Mouse (Mus musculus) MEL (cell line): Measurements from ENCODE around the gene Ifi213.
"Not testable (repeated sequence)": the region's sequence is repeated elsewhere in the genome, so short reads cannot be mapped to it uniquely, and the experiment has no call there.

ENCODE experiments used
- BHLHE40 ChIP-seq: IDR thresholded peaks from 2 replicates; pipeline ENCODE4 v1.6.1; 2012; ENCODE audit warnings: low read depth, mild to moderate bottlenecking, inconsistent platforms, low read length, improper control_type of control experiment, borderline replicate concordance
- CTCF ChIP-seq, 3 experiments: IDR thresholded peaks in 2 of 3; conservative IDR thresholded peaks in 1 of 3; 2 replicates each; pipeline ENCODE4 v1.5.1; 2011 to 2012; ENCODE audit warnings: low read length in 3 of 3, low read depth in 2 of 3, mild to moderate bottlenecking in 2 of 3, improper control_type of control experiment in 1 of 3, inconsistent platforms in 1 of 3, mixed read lengths in 1 of 3, moderate library complexity in 1 of 3; ENCODE audit not compliant: control insufficient read depth in 1 of 3, insufficient read depth in 1 of 3, poor library complexity in 1 of 3, severe bottlenecking in 1 of 3
- E2F4 ChIP-seq: IDR thresholded peaks from 2 replicates; pipeline ENCODE4 v1.6.1; 2011; ENCODE audit warnings: low read depth, low read length, improper control_type of control experiment, borderline replicate concordance
- EP300 ChIP-seq, 2 experiments: IDR thresholded peaks; 2 replicates each; pipeline ENCODE4 v1.6.1; 2011; ENCODE audit warnings: improper control_type of control experiment in 2 of 2, low read length in 2 of 2, low read depth in 1 of 2, mild to moderate bottlenecking in 1 of 2
- HCFC1 ChIP-seq: IDR thresholded peaks from 2 replicates; pipeline ENCODE4 v1.6.1; 2012; ENCODE audit warnings: low read depth, mild to moderate bottlenecking, inconsistent platforms, low read length, improper control_type of control experiment, moderate library complexity
- MAX ChIP-seq: IDR thresholded peaks from 2 replicates; pipeline ENCODE4 v1.6.1; 2011; ENCODE audit warnings: low read length, improper control_type of control experiment
- MYB ChIP-seq: IDR thresholded peaks from 2 replicates; pipeline ENCODE4 v1.6.1; 2011; ENCODE audit warnings: mild to moderate bottlenecking, low read depth, low read length, improper control_type of control experiment
- POLR2A ChIP-seq, 2 experiments: IDR thresholded peaks; 2 replicates each; pipeline ENCODE4 v1.6.1; 2011 to 2012; ENCODE audit warnings: low read length in 2 of 2, mild to moderate bottlenecking in 2 of 2, control low read depth in 1 of 2, improper control_type of control experiment in 1 of 2, low read depth in 1 of 2, moderate library complexity in 1 of 2; ENCODE audit not compliant: control insufficient read depth in 1 of 2, insufficient read depth in 1 of 2, poor library complexity in 1 of 2
- POLR2AphosphoS2 ChIP-seq: IDR thresholded peaks from 2 replicates; pipeline ENCODE4 v1.6.1; 2011; ENCODE audit warnings: low read length, improper control_type of control experiment
- SIN3A ChIP-seq: IDR thresholded peaks from 2 replicates; pipeline ENCODE4 v1.6.1; 2012; ENCODE audit warnings: low read length, improper control_type of control experiment, inconsistent platforms
- ZC3H11A ChIP-seq: IDR thresholded peaks from 2 replicates; pipeline ENCODE4 v1.6.1; 2012; ENCODE audit warnings: low read depth, mild to moderate bottlenecking, inconsistent platforms, low read length, improper control_type of control experiment
- ZKSCAN1 ChIP-seq: IDR thresholded peaks from 2 replicates; pipeline ENCODE4 v1.6.1; 2012; ENCODE audit warnings: low read depth, mild to moderate bottlenecking, inconsistent platforms, low read length, improper control_type of control experiment, moderate library complexity
- ZMIZ1 ChIP-seq: IDR thresholded peaks from 2 replicates; pipeline ENCODE4 v1.6.1; 2012; ENCODE audit warnings: low read depth, mild to moderate bottlenecking, inconsistent platforms, low read length, improper control_type of control experiment, moderate library complexity

- TF ChIP-seq MAX; EP300 (IDR thresholded peaks at IDR 0.05; ENCODE audit: low read depth in 1 of 2, low read length in 2 of 2); SIN3A; POLR2A (IDR thresholded peaks at IDR 0.05; ENCODE audit: control insufficient read depth in 1 of 2, insufficient read depth in 1 of 2, low read depth in 1 of 2, low read length in 2 of 2, poor library complexity in 1 of 2); ZKSCAN1; E2F4; HCFC1; POLR2AphosphoS2; CTCF (IDR thresholded peaks at IDR 0.05 in 2 of 3, conservative IDR thresholded peaks at IDR 0.05 in 1 of 3; ENCODE audit: control insufficient read depth in 1 of 3, insufficient read depth in 1 of 3, low read depth in 2 of 3, low read length in 3 of 3, poor library complexity in 1 of 3, severe bottlenecking in 1 of 3); BHLHE40; ZMIZ1; MYB; ZC3H11A: not testable (repeated sequence)
Measured at GRCm38 (mm10) chr1:173610291-173610690, 11.2 kb upstream of the Ifi213 start.
